Mouse (Mus musculus) heart, postnatal 0 days (tissue): ENCODE measurements around the gene Cobll1. TPM values are rescaled to one million over a fixed set of nuclear protein-coding genes. Genes with fewer than 3 reads are reported as not detected.
"Not testable (repeated sequence)": the region's sequence is repeated elsewhere in the genome, so short reads cannot be mapped to it uniquely, and the experiment has no call there.

ENCODE experiments used
- ATAC-seq: fragments of 200-750 bp; cut with Nextera tagmentation; 2 replicates; pipeline ENCODE4 v1.8.0; 2017; ENCODE audit warnings: low read depth, moderate number of reproducible peaks, moderate library complexity; ENCODE audit not compliant: insufficient read depth
- DNase-seq: peaks from one replicate; pipeline ENCODE4 v3.0.0-alpha.2; 2016; ENCODE audit warnings: low spot score
- H3K27ac ChIP-seq: fragments of 300-500 bp; sonication (generic); 2 replicates; pipeline ENCODE4 v1.5.1; 2014; ENCODE audit warnings: low read depth, mild to moderate bottlenecking
- H3K27me3 ChIP-seq: fragments of 300-500 bp; sonication (generic); 2 replicates; pipeline ENCODE4 v1.6.1; 2014; ENCODE audit warnings: low read length, mixed read lengths; ENCODE audit not compliant: control insufficient read depth, insufficient read depth
- H3K36me3 ChIP-seq: fragments of 300-500 bp; sonication (generic); replicated peaks from 2 replicates; pipeline ENCODE4 v1.6.1; 2014; ENCODE audit warnings: low read length, mixed read lengths; ENCODE audit not compliant: control insufficient read depth, insufficient read depth
- H3K4me1 ChIP-seq: fragments of 300-500 bp; sonication (generic); 2 replicates; pipeline ENCODE4 v1.6.1; 2014; ENCODE audit warnings: antibody characterized with exemption; ENCODE audit not compliant: control insufficient read depth, insufficient read depth
- H3K4me2 ChIP-seq: fragments of 300-500 bp; sonication (generic); 2 replicates; pipeline ENCODE4 v1.6.1; 2014; ENCODE audit warnings: low read depth, mild to moderate bottlenecking, low read length, moderate library complexity
- H3K4me3 ChIP-seq: fragments of 300-500 bp; sonication (generic); 2 replicates; pipeline ENCODE4 v1.5.1; 2014; ENCODE audit warnings: low read depth, low read length
- H3K9ac ChIP-seq: fragments of 300-500 bp; sonication (generic); replicated peaks from 2 replicates; pipeline ENCODE4 v1.6.1; 2014; ENCODE audit warnings: low read depth, low read length, mixed read lengths
- H3K9me3 ChIP-seq: fragments of 300-500 bp; sonication (generic); replicated peaks from 2 replicates; pipeline ENCODE4 v1.6.1; 2016; ENCODE audit warnings: low read length; ENCODE audit not compliant: control insufficient read depth
- CTCF ChIP-seq: IDR thresholded peaks from 2 replicates; pipeline ENCODE4 v1.5.1; 2016; ENCODE audit warnings: antibody characterized with exemption, control low read depth, low read depth
- EP300 ChIP-seq: IDR thresholded peaks from 2 replicates; pipeline ENCODE4 v1.6.1; 2016; ENCODE audit warnings: antibody characterized with exemption, low read depth
- WGBS: fragments of 180-500 bp; shearing (Covaris S2); extraction: QIAGEN DNeasy Blood & Tissue Kit; methylation state at CpG from one replicate; pipeline ENCODE4 v1.1.7; 2014; 5-methylcytosine and 5-hydroxymethylcytosine counted together
- polyA plus RNA-seq: library from polyadenylated mRNA; unstranded; fragments of >200 nt; fragmentation: Nextera tagmentation; extraction: Ambion mirVana; gene quantifications from 2 replicates; pipeline ENCODE4 v1.2.1, GENCODE M21; 2015
- total RNA-seq: library from RNA; depleted of rRNA; stranded (reverse); fragments of >200 nt; gene quantifications from 2 replicates; pipeline ENCODE4 v1.2.3, GENCODE M21; 2014; ENCODE audit warnings: low replicate concordance

The Cobll1 gene
- total and polyA plus RNA-seq, 2 experiments from 2014 or later, result 8.6 to 11.0 TPM

- Histone ChIP-seq H3K27ac (no peak overlapping the region), H3K4me2 (no peak overlapping the region), H3K9me3 (no peaks in the 10 kb centered on the region), H3K4me1 (no peaks in the 10 kb centered on the region), H3K36me3 (no peaks in the 10 kb centered on the region), H3K9ac (no peak overlapping the region), H3K27me3 (no peaks in the 10 kb centered on the region), H3K4me3 (no peak overlapping the region)
- no peak for ATAC-seq
- DNase-seq, result no peak
- TF ChIP-seq CTCF (no peak), EP300 (no peak)
- 69% methylated on average over 4 of the region's 4 CpGs for WGBS
Measured at GRCm38 (mm10) chr2:65262251-65262650, 23.0 kb upstream of the Cobll1 start.

- H3K4me3 ChIP-seq, H3K36me3 ChIP-seq, H3K9me3 ChIP-seq, H3K27me3 ChIP-seq, H3K4me1 ChIP-seq, H3K27ac ChIP-seq, H3K4me2 ChIP-seq, H3K9ac ChIP-seq, ATAC-seq: not testable (repeated sequence)
- WGBS, result 64% methylated on average over 6 of the region's 6 CpGs
- peak; percentile 2 for DNase-seq
Measured at GRCm38 (mm10) chr2:65260828-65261227, 21.6 kb upstream of the Cobll1 start.

DNA sequence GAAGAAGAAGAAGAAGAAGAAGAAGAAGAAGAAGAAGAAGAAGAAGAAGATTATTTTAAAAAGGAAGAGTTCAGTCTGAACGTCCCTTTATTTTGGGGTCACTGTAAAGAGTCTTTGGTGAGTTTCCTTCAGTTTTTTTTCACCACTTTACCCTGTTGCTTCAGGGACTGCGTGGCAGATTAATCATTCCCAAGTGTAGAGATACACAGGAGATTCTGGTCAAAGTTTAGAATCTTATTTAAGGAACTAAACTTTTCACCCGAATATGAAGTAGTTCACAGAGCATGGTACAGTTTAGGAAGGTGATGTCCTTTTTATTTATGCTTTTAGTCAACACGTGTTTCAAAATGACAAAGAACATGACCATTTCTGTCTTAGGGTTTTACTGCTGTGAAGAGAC is 21.2 kb upstream of the Cobll1 start:
- H3K36me3 ChIP-seq, result no peaks in the 10 kb centered on the region
- H3K27ac ChIP-seq, result no peak overlapping the region
- no peaks in the 10 kb centered on the region for H3K9me3 ChIP-seq
- no peak for ATAC-seq
- TF ChIP-seq EP300, result no peak
- H3K4me1 ChIP-seq, result no peaks in the 10 kb centered on the region
- no peak overlapping the region for H3K4me3 ChIP-seq
- no peak overlapping the region for H3K4me2 ChIP-seq
- H3K9ac ChIP-seq, result no peak overlapping the region
- no peaks in the 10 kb centered on the region for H3K27me3 ChIP-seq
- DNase-seq, result no peak
- WGBS, result 84% methylated on average over 4 of the region's 4 CpGs

GRCm38 (mm10) chr2:65257446-65257845 is 18.2 kb upstream of the Cobll1 start:
- WGBS, result 54% methylated on average over 2 of the region's 2 CpGs
- Histone ChIP-seq H3K9ac (no peak overlapping the region), H3K4me2 (no peak overlapping the region), H3K36me3 (no peaks in the 10 kb centered on the region), H3K4me1 (no peaks in the 10 kb centered on the region), H3K9me3 (no peaks in the 10 kb centered on the region), H3K27ac (no peak overlapping the region), H3K4me3 (no peak overlapping the region), H3K27me3 (no peaks in the 10 kb centered on the region)
- ATAC-seq (no peak), DNase-seq (no peak)
- TF ChIP-seq CTCF (no peak), EP300 (no peak)

DNA sequence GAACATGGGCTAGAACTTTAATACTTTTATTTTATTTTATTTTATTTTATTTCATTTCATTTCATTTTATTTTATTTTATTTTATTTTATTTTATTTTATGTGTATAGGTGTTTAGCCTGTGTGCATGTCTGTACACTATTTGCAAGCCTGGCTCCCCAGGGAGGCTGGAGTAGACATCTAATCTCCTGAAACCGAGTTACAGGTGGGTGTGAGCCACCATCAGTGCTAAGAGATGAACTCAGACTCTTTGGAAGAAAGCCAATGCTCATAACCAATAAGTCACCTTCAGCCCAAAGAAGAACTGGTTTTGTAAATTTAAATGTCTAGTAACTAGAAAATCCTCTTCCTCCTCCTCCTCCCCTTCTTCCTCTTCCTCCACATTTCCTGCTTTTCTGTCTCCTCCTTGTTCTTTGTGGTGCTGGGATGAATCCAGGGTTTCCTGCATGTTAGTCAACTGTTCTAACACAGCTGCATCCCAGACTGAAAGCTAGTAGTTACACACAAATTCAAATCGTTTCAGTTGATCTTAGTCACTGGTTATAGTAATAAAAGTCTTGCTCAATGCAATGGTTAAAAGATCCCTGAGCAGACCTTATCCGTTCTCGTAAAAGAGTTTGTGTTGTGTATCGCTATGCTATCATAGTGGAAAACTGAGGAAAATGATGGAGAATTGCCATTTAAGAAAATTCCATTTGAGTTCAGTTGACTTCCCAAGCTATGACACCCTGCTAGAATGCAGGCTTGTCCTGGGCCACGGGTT is 17.5 kb upstream of the Cobll1 start:
- WGBS, result 63% methylated on average over 6 of the region's 6 CpGs
- TF ChIP-seq CTCF (no peak), EP300 (no peak)
- Histone ChIP-seq H3K9me3 (no peaks in the 10 kb centered on the region), H3K4me3 (no peak overlapping the region), H3K36me3 (no peaks in the 10 kb centered on the region), H3K4me2 (no peak overlapping the region), H3K4me1 (no peaks in the 10 kb centered on the region), H3K9ac (no peak overlapping the region), H3K27ac (no peak overlapping the region), H3K27me3 (no peaks in the 10 kb centered on the region)
- ATAC-seq, result no peak
- DNase-seq, result peak; percentile 1

DNA sequence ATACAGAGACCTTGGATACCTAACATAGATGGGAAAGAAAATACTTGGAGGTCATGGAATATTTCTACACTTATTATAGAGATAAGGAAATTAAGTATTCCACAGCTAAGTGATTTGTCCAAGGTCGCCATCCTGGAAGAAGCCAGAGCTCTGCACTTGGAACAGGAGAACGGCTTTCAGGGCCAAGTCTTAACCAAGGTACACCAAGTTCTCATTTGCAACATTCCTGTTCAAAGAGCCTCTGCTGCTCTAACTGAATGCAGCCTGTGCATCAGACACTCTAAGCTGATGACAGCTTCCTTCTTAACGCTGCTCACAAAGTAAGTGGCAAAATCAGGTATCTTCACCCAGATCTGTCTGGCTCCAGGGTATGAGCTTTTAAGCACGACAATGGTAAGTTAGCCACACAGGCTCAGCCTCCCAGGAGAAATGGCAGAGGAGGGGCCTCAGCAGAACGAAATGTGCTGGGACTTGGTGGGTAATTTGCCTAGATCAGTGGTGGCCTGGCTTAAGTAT is 11.4 kb upstream of the Cobll1 start:
- 20% methylated on average over 5 of the region's 5 CpGs for WGBS
- peak; percentile 68; the same call in 1 of the 2 replicates for ATAC-seq
- no peaks in the 10 kb centered on the region for H3K36me3 ChIP-seq
- TF ChIP-seq CTCF, result no peak
- TF ChIP-seq EP300, result peak; percentile 65
- no peak overlapping the region for H3K4me2 ChIP-seq
- H3K27ac ChIP-seq, result no peak overlapping the region
- H3K27me3 ChIP-seq, result no peaks in the 10 kb centered on the region
- no peak overlapping the region for H3K4me3 ChIP-seq
- DNase-seq, result peak; percentile 43
- H3K9ac ChIP-seq, result no peak overlapping the region
- no peaks in the 10 kb centered on the region for H3K4me1 ChIP-seq
- H3K9me3 ChIP-seq, result no peaks in the 10 kb centered on the region
